Mouse (Mus musculus): ENCODE measurements around the gene Clcc1.

- TF ChIP-seq POLR2A (IDR thresholded peaks at IDR 0.05; ENCODE audit: low read depth, low read length) (no peak), CTCF (IDR thresholded peaks at IDR 0.05; ENCODE audit: extremely low read depth, insufficient read depth, insufficient read length, insufficient replicate concordance) (no peak)
Measured at GRCm38 (mm10) chr3:108608906-108609305, 44.8 kb upstream of the Clcc1 start.
